Mouse (Mus musculus) forebrain, embryonic 10.5 days (tissue): ENCODE results near the gene Hsd17b10. TPM values are rescaled to one million over a fixed set of nuclear protein-coding genes. Genes with fewer than 3 reads are reported as not detected.

ENCODE experiments used
- DNase-seq: peaks from one replicate; pipeline ENCODE4 v3.0.0-alpha.2; 2017; ENCODE audit warnings: low spot score; ENCODE audit errors: extremely low spot score
- H3K27ac ChIP-seq: fragments of 300-500 bp; sonication (generic); 2 replicates; pipeline ENCODE4 v1.5.1; 2016; ENCODE audit warnings: mild to moderate bottlenecking
- H3K27me3 ChIP-seq: fragments of 300-500 bp; sonication (generic); 2 replicates; pipeline ENCODE4 v1.6.1; 2016; ENCODE audit warnings: mild to moderate bottlenecking; ENCODE audit not compliant: poor library complexity, severe bottlenecking
- H3K36me3 ChIP-seq: fragments of 300-500 bp; sonication (generic); replicated peaks from 2 replicates; pipeline ENCODE4 v1.6.1; 2016; ENCODE audit warnings: mild to moderate bottlenecking, moderate library complexity
- H3K4me1 ChIP-seq: fragments of 300-500 bp; sonication (generic); 2 replicates; pipeline ENCODE4 v1.6.1; 2016
- H3K4me3 ChIP-seq: fragments of 300-500 bp; sonication (generic); 2 replicates; pipeline ENCODE4 v1.5.1; 2016; ENCODE audit warnings: mild to moderate bottlenecking, moderate library complexity
- H3K9me3 ChIP-seq: fragments of 300-500 bp; sonication (generic); 2 replicates; pipeline ENCODE4 v1.6.1; 2016; ENCODE audit warnings: mild to moderate bottlenecking, moderate library complexity
- WGBS: fragments of 180-500 bp; shearing (Covaris S2); methylation state at CpG from one replicate; pipeline ENCODE4 v1.1.7; 2016; 5-methylcytosine and 5-hydroxymethylcytosine counted together
- polyA plus RNA-seq: library from polyadenylated mRNA; unstranded; fragments of >200 nt; fragmentation: Nextera tagmentation; extraction: Ambion mirVana; gene quantifications from 2 replicates; pipeline ENCODE4 v1.2.1, GENCODE M21; 2016

Gene Hsd17b10
- polyA plus RNA-seq: 203 and 205 TPM in 2 replicates

DNA sequence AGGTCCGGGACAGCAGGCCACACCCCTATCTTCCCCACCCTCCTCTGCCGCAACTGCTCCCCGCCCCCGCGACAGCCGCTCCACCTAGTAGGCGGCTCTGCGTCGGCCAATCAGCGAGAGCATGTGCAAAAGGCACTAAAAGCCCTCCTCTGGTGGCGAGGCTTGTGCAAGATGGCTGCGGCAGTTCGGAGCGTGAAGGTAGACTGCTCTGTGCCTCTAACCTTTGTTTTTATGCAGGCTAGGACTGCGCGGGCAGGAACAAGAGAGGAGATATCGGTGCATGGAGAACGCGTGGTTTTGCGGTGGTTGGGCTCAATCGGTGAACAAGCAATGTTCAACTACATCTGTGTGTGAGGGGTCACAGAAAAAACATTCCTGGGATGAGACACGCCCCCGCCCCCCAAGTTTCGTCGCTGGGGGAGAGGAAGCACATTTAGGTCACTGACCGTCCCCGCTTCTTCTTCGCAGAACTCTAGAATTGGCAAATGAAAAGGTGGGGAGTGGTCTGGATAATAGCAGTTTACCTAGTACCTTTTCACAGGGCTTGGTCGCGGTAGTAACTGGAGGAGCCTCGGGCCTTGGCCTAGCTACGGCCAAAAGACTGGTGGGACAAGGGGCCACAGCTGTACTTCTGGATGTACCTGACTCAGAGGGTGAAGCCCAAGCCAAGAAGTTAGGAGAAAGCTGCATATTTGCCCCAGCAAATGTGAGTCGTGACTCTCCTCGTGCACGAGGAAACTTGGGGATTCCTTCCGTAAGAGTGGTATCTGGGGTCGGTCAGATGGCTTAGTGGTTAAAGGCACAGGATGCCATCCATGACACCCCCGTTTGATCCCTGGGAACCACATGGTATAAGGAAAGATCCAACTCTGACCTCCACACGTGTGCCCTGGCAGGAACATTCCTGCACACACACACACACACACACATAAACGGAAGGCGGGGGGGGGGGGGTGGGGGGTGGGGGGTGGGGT is at the start of gene Hsd17b10:
Hsd17b10 (plus strand) TSS at position 109 of the 974 bp plus-strand sequence.
- Histone ChIP-seq H3K27me3 (peaks cover 100% of the 10 kb centered on the region), H3K4me1 (peaks cover 4% of the 10 kb centered on the region; the same call in 1 of the 2 replicates), H3K27ac (peak within 1 kb of the TSS; percentile 86), H3K4me3 (peak within 1 kb of the TSS; percentile 59), H3K9me3 (no peaks in the 10 kb centered on the region), H3K36me3 (peaks cover 37% of the 10 kb centered on the region)
- peak; percentile 81 for DNase-seq
- whole genome bisulfite sequencing: 22% methylated on average over 38 of the region's 41 CpGs

DNA sequence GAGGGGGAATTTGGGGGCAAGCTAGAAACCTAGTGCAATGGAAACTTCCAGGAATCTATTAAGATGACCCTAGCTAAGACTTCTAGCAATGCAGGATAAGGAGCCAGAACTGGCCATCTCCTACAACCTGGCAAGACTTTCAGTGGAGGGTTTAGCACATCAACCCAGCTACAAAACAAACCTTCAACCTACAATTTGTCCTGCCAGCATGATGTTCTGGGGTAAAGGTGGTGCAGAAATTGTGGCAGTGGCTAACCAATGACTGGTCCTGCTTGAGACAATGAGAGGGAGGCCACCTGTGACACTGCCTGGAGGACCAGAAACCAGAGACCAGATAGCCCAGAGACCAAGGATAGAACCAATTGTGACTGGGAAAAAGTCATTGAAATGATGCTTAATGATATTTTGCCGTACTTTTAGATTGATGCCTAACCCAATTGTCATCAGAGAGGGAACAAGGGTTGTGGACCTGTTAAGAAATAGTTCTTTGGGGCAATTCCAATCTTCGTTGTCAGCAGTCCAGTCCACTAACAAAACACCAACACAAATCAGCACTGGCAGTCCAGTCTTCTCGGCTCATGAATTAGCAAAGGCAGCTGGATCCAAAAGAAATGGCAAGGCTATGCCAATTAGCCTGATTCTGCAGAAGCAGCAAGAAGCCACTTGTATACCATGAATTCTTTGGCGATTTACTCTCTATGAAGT is 2.5 kb upstream of the Hsd17b10 start:
- no peak overlapping the region for H3K4me3 ChIP-seq
- peaks cover 100% of the 10 kb centered on the region for H3K27me3 ChIP-seq
- no peaks in the 10 kb centered on the region for H3K9me3 ChIP-seq
- H3K27ac ChIP-seq: no peak overlapping the region
- DNase-seq: no peak
- H3K4me1 ChIP-seq: peaks cover 4% of the 10 kb centered on the region; the same call in 1 of the 2 replicates
- WGBS: 70% methylated on average over 4 of the region's 4 CpGs
- peaks cover 10% of the 10 kb centered on the region for H3K36me3 ChIP-seq

DNA sequence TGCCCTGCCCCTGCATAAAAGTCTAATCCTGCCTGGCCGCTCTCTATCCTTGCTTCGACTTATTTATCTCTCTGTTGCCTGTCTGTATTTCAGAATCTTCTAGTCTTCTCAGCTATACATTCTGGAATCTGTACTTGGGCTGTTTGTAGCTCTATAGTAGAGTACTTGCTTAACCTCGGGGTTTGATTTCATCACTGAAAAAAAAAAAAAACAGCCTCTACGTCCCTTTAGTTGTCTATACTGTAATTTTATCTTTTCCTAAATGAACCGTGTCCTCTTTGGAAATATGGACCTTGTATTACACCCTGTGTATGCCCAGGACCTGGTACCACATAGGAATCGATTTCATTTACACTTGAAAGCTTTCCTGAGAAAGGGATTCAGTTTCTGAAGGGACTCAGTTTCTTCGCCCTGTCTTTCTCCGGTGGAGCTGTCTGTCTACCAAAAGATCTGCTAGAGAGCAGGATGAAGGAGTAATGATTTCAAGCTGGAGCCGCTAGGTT is 412 bp upstream of the Hsd17b10 start:
- no peak for DNase-seq
- Histone ChIP-seq H3K4me1 (peaks cover 4% of the 10 kb centered on the region; the same call in 1 of the 2 replicates), H3K36me3 (peaks cover 31% of the 10 kb centered on the region), H3K4me3 (peak overlapping the region; percentile 59), H3K27ac (peak overlapping the region; percentile 86; the same call in 1 of the 2 replicates), H3K27me3 (peaks cover 100% of the 10 kb centered on the region), H3K9me3 (no peaks in the 10 kb centered on the region)
- 45% methylated on average over 9 of the region's 9 CpGs for WGBS

DNA sequence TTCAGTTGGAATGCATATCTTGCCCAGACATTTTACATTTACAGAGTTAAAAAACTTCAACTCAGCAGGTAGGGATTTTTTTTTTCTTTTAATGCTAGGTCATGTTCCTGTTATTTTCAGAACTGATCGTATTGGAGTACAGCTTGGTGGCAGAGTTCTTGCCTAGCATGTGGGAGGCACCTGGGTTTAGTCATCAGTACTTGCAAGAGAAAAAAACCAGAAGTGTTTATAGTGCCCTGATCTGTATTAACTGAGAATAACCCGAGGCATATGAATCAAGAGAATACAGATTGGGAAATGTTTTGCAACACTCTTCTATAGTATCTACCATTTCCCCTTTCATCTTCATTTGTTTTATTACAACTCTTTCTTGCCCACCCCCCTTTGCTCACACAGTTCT is 1.2 kb downstream of the Hsd17b10 start:
- no peaks in the 10 kb centered on the region for H3K9me3 ChIP-seq
- 82% methylated on average over 2 of the region's 2 CpGs for WGBS
- H3K27ac ChIP-seq: no peak overlapping the region
- H3K36me3 ChIP-seq: peaks cover 43% of the 10 kb centered on the region
- DNase-seq: no peak
- H3K4me3 ChIP-seq: peak overlapping the region; percentile 59
- H3K4me1 ChIP-seq: peaks cover 4% of the 10 kb centered on the region; the same call in 1 of the 2 replicates
- H3K27me3 ChIP-seq: peaks cover 100% of the 10 kb centered on the region

DNA sequence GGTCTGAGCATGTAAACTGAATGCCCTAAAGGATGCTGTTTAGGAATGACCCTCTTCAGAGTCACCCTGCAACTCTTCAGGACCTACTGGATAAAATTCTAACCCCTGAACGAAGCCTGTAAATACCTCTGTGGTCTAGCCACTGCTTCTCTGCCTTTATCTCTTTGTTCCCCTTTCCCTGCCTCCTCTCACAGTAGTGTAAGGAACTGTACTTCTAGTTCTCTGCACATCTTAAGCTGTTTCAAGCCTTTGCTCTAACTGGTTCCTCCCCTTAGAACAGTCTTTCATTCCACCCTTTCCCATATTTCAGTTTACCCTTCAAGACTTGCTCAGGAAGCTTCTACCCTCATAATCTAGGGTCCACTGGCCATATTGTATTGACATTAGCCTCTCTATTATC is 6.2 kb downstream of the Hsd17b10 start:
- no peaks in the 10 kb centered on the region; the same call in 1 of the 2 replicates for H3K4me1 ChIP-seq
- H3K36me3 ChIP-seq: peaks cover 47% of the 10 kb centered on the region
- no peaks in the 10 kb centered on the region for H3K9me3 ChIP-seq
- DNase-seq: no peak
- peaks cover 97% of the 10 kb centered on the region for H3K27me3 ChIP-seq
- no peak overlapping the region for H3K4me3 ChIP-seq
- H3K27ac ChIP-seq: no peak overlapping the region
- 95% methylated on average over 1 of the region's 1 CpGs for WGBS

DNA sequence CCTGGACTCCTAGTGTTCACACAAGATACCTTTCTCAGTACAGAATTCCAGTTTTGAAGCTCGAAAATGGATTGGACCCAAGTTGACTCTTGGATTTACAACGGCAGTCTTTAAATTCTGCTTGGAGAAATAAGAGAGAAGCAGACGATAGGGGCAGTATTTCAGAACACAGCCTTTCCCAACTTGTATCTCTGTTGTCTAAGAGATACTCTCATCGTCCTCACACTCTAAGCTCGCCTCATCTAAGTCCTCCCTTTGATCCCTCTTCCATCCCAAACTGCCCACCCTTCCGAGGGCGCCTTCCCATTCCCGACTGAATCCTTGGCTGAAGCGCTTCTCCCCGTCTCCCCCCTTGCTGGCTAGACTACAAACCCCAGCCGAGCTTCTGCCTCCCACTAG is 14.1 kb downstream of the Hsd17b10 start:
- H3K4me3 ChIP-seq: peak overlapping the region; percentile 66
- peaks cover 18% of the 10 kb centered on the region for H3K4me1 ChIP-seq
- H3K9me3 ChIP-seq: no peaks in the 10 kb centered on the region; the same call in 1 of the 2 replicates
- H3K36me3 ChIP-seq: peaks cover 11% of the 10 kb centered on the region
- WGBS: 14% methylated on average over 11 of the region's 11 CpGs
- H3K27me3 ChIP-seq: peaks cover 95% of the 10 kb centered on the region
- H3K27ac ChIP-seq: peak overlapping the region; percentile 91
- no peak for DNase-seq

DNA sequence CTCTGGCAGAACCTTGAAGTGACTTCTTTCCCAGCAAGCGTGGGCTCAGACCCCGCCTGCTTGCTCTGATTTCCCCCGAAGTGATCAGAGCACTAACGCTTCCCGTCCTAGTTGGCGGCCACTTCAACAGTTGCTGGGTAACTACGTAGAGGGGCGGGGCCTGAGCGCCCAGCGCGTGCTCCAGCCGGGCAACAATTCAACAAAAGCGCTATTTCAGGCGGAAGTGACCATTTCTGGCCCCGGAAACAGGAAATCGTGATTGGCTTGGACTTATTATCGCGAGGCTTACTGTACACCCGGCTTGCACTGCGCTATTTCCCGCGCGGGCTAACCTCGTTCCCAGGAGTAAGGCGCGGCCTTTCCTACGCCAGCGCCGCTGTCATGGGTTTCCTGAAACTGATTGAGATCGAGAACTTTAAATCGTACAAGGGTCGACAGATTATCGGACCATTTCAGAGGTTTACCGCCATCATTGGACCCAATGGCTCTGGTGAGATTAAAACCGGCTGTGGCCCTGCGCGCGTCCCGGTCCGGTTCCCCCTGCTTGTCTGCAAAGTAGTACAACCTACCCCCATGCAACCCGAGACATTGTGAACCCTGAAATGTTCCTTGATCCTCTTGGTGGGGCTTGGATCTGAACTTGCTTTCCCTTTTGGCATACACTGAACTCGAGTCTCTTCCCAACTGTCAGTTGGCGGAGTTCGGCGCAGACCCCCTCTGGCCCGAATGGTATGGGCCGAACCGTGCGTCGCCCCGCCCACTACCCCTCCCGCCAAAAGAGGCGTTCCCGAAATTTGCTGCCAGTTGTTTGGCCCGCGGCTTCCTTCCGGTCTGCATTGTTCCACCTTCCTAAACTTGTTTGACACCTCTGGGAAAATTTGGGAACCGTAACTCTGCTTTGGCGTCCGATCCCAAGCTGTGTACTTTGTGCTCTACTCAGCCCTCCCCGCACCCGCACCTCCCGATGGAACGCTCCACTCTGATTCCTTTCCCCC is 14.8 kb downstream of the Hsd17b10 start, which contains the start of the genes Ribc1 and Smc1a:
Ribc1 (minus strand) TSS at position 145 of the 995 bp plus-strand sequence.
Smc1a (plus strand) TSS at position 278 of the 995 bp plus-strand sequence.
- Histone ChIP-seq H3K27ac (peak within 1 kb of the TSS; percentile 91), H3K9me3 (no peaks in the 10 kb centered on the region; the same call in 1 of the 2 replicates), H3K4me3 (peak within 1 kb of the TSS; percentile 66), H3K4me1 (peaks cover 18% of the 10 kb centered on the region), H3K36me3 (peaks cover 11% of the 10 kb centered on the region), H3K27me3 (peaks cover 95% of the 10 kb centered on the region)
- DNase-seq: peak; percentile 86
- 16% methylated on average over 64 of the region's 64 CpGs for WGBS

DNA sequence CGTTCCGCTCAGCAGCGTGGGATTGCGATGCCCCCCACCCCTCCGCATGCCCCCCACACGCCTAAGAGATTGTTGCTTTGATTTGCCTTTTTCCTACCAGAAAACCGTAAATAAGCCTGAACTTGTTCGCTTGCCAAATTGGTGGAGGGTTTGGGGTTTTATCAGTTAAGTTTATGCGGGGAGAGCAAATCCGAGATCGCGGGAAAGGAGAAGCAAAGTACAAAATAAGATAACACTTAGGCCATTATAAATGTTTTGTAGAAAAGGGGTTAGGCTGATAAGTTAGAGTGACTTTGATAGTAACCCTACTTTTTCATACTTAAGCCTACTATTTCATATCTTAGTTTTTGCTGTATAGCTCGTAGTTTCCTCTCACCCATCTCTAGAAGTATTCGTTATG is 15.5 kb downstream of the Hsd17b10 start:
- DNase-seq: no peak
- Histone ChIP-seq H3K4me3 (peak overlapping the region; percentile 66), H3K4me1 (peaks cover 18% of the 10 kb centered on the region), H3K27ac (peak overlapping the region; percentile 91), H3K36me3 (peaks cover 11% of the 10 kb centered on the region), H3K27me3 (peaks cover 91% of the 10 kb centered on the region), H3K9me3 (no peaks in the 10 kb centered on the region; the same call in 1 of the 2 replicates)
- WGBS: 26% methylated on average over 14 of the region's 14 CpGs

DNA sequence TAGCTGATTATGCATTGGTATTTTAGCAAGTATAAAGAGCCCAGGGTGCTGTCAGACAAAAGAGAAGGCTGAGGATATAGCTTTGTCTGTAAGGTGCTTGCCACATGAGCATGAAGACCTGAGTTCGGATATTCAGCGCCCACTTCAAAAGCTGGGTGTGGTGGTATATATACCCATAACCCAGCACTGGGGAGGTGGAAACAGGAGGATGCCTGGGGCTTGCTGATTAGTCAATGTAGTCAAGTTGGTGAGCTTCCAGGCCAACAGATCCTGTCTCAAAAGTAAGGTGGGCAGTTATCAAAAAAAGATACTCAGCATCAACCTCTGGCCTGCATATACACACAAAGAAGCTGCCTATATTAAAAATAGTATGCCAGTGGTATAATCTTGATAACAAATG is 17.6 kb downstream of the Hsd17b10 start:
- peaks cover 19% of the 10 kb centered on the region for H3K36me3 ChIP-seq
- 81% methylated on average over 2 of the region's 2 CpGs for WGBS
- no peak overlapping the region for H3K4me3 ChIP-seq
- peaks cover 91% of the 10 kb centered on the region for H3K27me3 ChIP-seq
- no peaks in the 10 kb centered on the region for H3K9me3 ChIP-seq
- H3K4me1 ChIP-seq: peaks cover 18% of the 10 kb centered on the region
- H3K27ac ChIP-seq: no peak overlapping the region
- no peak for DNase-seq

DNA sequence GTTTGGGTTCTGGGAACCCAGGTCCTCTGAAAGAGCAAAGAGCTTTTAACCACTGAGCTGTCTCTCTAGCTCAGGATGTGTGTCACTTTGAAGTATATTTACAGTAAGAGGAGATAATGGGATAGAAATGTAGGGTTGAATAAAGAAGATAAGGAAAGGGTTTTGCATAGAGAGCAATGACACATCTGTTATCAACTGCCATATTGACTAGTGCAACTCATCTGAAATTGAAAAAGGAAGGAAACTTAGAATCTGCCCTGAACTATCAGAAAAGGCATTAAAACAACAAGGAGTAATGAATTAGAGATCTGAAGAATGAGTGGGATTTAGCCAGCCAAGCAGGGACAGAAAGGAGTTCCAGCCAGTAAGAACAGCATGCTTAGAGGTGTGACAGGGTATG is 38.2 kb downstream of the Hsd17b10 start:
- H3K4me1 ChIP-seq: no peaks in the 10 kb centered on the region
- H3K4me3 ChIP-seq: no peak overlapping the region
- DNase-seq: no peak
- no peaks in the 10 kb centered on the region for H3K9me3 ChIP-seq
- H3K27me3 ChIP-seq: peaks cover 88% of the 10 kb centered on the region
- peaks cover 82% of the 10 kb centered on the region for H3K36me3 ChIP-seq
- no peak overlapping the region for H3K27ac ChIP-seq

DNA sequence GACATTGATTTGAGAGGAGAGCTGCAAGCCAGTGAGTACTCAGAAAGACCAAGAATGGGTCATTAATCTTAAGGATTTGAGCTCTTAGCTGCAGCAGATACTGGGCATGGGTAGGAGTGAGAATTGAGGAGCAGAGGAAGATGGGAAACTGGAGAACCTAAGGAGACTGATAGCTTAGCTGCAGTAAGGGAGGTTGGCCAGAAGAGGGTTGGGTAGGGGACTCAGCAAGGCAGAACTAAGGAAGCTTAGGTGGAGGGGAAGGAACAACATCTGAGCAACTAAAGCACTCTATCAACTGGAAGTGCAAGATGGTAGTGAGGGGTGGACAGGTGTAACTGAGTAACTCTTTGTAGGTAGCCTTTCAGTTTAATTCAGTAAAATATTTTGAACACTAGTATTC is 45.6 kb downstream of the Hsd17b10 start:
- Histone ChIP-seq H3K4me3 (no peak overlapping the region), H3K27me3 (peaks cover 97% of the 10 kb centered on the region), H3K4me1 (no peaks in the 10 kb centered on the region), H3K27ac (no peak overlapping the region), H3K36me3 (peaks cover 80% of the 10 kb centered on the region), H3K9me3 (no peaks in the 10 kb centered on the region)
- no peak for DNase-seq
